Mouse (Mus musculus) granulocyte monocyte progenitor cell, adult 5-6 weeks (primary cell): ENCODE results near the gene Cobl. TPM values are rescaled to one million over a fixed set of nuclear protein-coding genes. Genes with fewer than 3 reads are reported as not detected.

Experiments
- ATAC-seq: replicated peaks from 2 replicates; pipeline ENCODE4 v1.8.0; 2016; ENCODE audit warnings: mild to moderate bottlenecking, moderate TSS enrichment, inconsistent platforms; ENCODE audit not compliant: poor library complexity, severe bottlenecking
- total RNA-seq, 2 experiments: library from RNA; stranded (forward) in 1 of 2; stranded (reverse) in 1 of 2; fragments of 200-712, 200-1000 nt in 1 of 2; fragments of >200 nt in 1 of 2; fragmentation: Nextera tagmentation in 1 of 2; gene quantifications; 2 replicates each; pipeline ENCODE4 v1.2.3; 2014 to 2017

Gene Cobl
- total RNA-seq, 2 experiments from 2014 or later: not detected

GRCm38 (mm10) chr11:12445222-12445621 is 19.5 kb downstream of the Cobl start:
- ATAC-seq: no peak

- ATAC-seq: no peak
Observed at GRCm38 (mm10) chr11:12444215-12444614, 20.5 kb downstream of the Cobl start.

GRCm38 (mm10) chr11:12443614-12444013 is 21.1 kb downstream of the Cobl start:
- no peak for ATAC-seq

DNA sequence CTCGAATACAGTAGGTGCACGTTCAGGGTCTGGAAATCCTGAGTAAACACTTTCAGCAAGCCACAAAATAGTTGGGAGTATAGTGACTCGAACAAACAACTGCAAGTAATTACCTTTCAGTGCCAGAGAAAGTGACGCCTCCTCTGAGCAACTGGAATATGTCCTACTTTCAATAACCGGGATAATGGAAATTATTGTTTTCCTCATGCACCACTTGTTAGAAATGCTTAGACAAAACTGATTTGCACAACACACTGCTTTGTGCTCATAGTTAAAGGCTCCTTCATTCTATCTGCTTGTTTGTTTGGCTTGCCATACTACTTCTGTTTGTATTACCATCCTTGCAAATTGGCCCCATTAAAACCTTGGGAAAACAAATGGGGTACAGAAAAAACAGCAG is 21.6 kb downstream of the Cobl start:
- ATAC-seq: no peak

- ATAC-seq: no peak
Observed at GRCm38 (mm10) chr11:12442283-12442682, 22.5 kb downstream of the Cobl start.

DNA sequence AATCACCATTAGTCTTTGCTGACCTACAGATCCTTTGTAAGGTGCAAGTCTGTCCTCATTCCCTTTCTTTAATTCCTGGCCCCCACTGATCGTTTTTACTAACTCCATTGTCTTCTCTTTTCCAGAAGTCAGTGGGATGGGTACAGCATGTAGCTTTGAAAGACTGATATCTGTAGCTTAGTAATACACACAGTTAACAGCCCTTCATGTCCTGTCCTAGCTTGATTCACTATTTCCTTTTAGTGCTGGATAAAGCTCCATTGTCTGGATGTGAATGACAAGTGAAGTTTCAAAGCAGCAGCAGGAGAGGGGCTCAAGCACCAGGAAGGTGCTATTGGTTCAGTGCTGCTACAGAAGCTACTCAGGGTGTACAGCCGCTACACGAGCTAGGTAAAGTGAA is 28.9 kb downstream of the Cobl start:
- ATAC-seq: no peak

DNA sequence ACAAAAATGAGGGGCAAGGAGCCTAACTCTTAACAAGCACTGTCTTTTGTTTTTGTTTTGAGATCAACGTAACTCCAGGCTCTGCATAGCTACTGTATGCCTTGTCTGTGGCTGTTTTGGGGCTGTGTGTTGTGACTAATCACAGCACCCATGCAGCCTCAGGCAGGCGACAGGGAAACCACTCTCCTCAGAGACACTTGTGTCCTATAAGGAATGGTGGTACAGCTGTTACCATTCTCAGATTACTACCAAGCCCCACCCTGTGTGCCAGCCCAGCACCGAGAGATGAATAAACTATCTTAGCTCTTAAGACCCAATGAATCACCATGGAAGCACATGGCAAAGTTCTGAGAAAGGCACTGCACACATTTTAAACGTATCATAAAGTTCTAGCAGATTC is 29.7 kb downstream of the Cobl start:
- ATAC-seq: no peak

DNA sequence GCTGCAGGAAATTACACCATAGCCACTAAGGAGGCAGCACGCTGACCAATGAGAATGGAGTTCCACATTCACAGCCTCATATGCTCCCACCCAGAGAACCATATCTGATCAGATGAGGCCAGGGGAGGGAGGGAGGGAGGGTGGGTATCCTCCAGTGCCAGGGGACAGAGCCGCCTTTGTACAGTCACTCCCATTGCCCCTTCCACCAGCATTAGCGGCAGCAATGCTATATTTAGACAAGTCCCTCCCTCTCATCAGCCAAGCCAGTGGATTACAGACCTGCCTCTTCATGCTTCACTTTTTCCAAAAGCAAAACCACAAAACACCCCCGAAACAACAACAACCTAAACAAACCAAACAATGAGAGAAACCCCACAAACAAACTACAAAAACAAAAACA is 30.2 kb downstream of the Cobl start:
- no peak for ATAC-seq

DNA sequence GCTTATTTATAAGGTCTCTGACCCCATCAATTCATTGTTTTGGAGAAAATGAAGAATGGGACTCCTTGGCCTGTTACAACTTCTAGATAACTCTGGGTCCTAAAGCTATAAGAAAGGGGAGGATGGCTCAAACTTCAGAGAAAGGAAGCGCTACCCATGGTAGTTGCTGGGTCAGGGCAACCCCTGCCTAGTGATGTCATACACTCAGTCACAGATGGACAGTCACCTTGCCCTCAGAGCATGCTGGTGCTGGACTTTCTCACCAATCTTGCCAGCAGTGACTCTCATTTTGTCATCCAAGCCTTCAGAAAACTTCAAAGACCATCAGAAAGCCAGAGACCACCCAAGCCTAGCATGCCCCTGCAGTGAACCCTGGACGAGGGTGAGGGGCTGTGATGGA is 32.8 kb downstream of the Cobl start:
- ATAC-seq: no peak

- ATAC-seq: no peak
Observed at GRCm38 (mm10) chr11:12430231-12431041, 34.3 kb downstream of the Cobl start.

- no peak for ATAC-seq
Observed at GRCm38 (mm10) chr11:12426746-12427145, 38.0 kb downstream of the Cobl start.

GRCm38 (mm10) chr11:12424205-12424604 is 40.6 kb downstream of the Cobl start:
- ATAC-seq: no peak

- no peak for ATAC-seq
Observed at GRCm38 (mm10) chr11:12421183-12421582, 43.6 kb downstream of the Cobl start.

- ATAC-seq: no peak
Observed at GRCm38 (mm10) chr11:12420146-12420545, 44.6 kb downstream of the Cobl start.

- no peak for ATAC-seq
Observed at GRCm38 (mm10) chr11:12416899-12417298, 47.9 kb downstream of the Cobl start.

GRCm38 (mm10) chr11:12415329-12415728 is 49.4 kb downstream of the Cobl start:
- ATAC-seq: no peak

DNA sequence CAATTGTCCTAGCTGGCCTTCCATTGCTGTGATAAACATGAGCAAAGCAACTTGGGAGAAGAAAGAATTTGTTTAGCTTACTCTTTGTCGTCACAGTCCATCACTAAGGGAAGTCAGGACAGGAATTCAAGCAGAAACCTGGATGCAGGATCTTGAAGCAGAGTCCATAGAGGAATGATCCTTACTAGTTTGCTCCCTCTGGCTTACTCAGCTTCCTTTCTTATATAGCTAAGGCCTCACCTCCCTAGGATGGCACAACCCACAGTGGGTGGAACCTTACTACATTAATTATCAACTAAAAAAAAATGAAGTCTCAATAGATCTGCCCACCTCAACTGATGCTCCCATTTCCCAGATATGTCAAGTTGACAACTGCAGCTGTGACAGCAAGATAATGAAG is 52.8 kb downstream of the Cobl start:
- ATAC-seq: no peak

GRCm38 (mm10) chr11:12411075-12411807 is 53.5 kb downstream of the Cobl start:
- ATAC-seq: no peak

- ATAC-seq: no peak
Observed at GRCm38 (mm10) chr11:12409463-12409862, 55.3 kb downstream of the Cobl start.

DNA sequence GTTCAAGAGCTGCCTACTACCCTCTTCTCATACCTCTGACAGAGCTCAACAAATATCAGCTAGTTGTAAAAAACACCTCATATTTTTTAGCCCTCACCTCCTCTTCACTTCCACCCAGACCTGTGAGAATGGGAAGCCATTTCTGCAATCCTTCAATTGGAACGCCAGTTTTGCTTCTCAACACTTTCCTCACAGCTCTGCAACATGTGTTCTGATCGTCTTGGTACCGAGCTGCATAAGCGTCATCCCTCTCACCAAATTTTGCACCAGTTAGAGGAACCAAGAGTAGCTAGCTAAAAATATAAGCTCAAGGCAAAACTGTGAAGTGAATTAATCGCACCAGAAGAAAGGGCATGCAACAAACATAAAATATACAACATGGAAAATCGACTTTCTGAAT is 56.9 kb downstream of the Cobl start:
- no peak for ATAC-seq

DNA sequence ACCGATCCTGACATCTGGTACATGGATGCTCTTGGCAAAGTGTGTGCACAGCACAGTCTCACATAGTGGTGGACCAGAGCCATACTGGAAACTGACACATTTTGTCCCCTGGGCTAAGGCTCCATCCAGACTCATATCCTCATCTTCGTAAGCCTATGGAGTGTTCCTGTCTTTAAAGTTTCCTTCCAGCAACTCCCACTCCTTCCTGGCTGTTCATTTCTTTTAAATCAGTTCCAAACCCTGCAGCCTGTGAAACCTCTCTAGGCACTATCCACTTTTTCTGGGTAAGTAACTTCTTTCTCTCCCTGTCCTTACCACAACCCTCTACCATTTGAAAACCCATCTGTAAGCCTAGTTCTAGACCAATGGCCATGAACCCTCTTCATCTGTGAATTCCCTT is 64.9 kb downstream of the Cobl start:
- ATAC-seq: no peak

GRCm38 (mm10) chr11:12396196-12396595 is 68.6 kb downstream of the Cobl start:
- no peak for ATAC-seq
